Mouse (Mus musculus) layer of hippocampus, adult 9-11 months (tissue): ENCODE measurements around the gene Olfr799.

Experiments
- DNase-seq: peaks from one replicate; pipeline ENCODE4 v3.0.0; 2022

Gene Olfr799

DNA sequence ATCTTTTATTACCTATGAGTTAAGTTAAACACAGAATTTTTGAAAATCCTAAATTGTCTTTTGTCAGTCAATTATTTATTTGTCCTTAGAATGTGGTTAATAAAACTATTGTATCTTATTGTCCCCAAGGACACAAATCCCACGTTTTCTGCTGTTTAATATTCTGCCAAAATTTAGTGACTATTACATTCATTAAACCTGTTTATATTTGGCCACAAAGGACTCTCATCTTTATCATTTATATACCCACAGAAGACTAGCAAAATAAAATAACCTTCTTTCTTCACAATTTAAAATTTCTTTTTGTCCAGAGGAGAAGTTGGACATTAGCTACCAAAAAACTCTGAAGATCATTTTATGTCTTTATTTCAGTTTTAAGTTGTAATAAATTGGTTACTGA is at the start of gene Olfr799:
Gene Olfr799, plus strand, starts transcription at position 301 of the 400 bp plus-strand sequence.
- DNase-seq = no peak

- DNase-seq = no peak
Observed at GRCm38 (mm10) chr10:129612470-129612869, 24.8 kb upstream of the Olfr799 start, which contains the start of gene Olfr796. Olfr796 (minus strand) TSS chr10:129612570.

- DNase-seq = no peak
Observed at GRCm38 (mm10) chr10:129621724-129622123, 15.6 kb upstream of the Olfr799 start.

DNA sequence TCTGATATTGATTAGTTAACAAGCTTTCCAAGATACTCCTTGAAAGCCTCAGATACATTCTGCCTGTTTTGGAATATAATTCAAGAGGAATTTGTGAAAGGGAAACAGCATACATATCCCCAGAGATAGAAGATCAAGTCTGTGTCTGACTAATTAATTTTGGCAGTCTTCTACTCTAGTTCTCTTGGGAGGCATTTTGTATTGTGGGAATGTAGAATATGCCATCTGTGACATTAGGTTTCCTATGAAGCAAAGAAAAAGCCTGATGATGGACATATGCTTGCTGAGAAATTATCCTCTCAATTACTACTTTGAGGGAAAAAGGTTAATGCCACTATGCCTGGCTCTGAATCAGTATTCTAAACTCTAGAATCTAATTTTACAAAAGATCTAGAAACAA is 14.0 kb upstream of the Olfr799 start:
- no peak for DNase-seq

DNA sequence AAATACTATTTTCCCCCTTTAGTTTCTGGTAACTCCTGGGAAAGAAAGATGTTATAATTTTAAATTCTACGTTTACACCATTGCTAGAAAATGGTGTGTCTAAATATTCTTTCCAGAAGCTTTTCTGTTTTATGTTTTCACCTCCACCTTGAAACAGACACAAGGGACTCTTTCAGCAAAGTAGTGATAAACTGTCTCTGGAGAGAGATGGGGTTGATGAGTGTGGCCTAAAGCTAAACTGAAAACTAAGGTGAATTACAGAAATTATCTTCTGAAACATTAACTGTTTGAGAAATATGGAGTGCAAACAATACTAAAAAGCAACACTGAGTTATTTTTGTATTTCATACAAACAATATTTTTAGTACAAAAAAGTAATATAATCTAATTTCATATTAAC is 9.4 kb upstream of the Olfr799 start, which contains the start of gene Olfr798:
Gene Olfr798, minus strand, starts transcription at position 101 of the 400 bp plus-strand sequence.
- DNase-seq = no peak

DNA sequence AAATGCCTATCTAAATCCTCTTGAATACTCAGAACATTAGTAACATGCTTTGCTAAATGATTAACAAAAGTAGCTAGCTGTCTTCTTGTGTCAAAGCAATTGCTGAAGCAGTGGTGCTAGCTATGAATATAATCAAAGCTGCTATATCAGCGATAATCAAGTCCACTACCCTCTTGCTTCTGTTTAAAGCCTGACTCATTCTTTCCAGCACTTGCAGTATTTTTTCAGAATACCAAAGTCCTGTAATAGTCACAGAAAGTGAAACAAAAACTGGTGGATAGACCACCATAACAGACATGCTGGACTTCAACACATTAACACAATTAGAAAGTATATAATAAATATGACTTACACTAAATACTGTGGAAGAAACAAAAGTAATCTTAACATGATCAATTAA is 14.5 kb downstream of the Olfr799 start:
- DNase-seq = no peak

GRCm38 (mm10) chr10:129657394-129657793 is 20.1 kb downstream of the Olfr799 start, which contains the start of gene Olfr800:
Olfr800 (plus strand) TSS chr10:129657694.
- no peak for DNase-seq

DNA sequence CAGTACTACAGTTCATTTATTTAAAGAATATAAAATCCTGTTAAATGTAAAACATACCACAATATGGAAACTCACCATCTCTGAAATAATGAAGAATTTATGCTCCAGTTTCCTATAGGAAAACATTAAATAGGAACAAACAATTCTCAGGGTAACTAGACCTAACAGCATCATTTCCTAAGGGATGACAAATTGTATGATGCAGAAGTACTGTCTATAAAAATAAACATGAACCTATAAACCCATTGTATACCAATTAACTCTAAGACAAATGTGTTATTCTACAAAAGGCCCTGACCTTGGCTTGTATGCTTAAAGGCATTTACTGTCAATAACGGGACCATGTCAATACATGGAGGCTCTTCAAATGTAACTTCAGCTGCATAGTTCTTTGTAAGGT is 36.5 kb downstream of the Olfr799 start, which contains the start of gene Olfr801:
Gene Olfr801, minus strand, starts transcription at position 101 of the 400 bp plus-strand sequence.
- no peak for DNase-seq

DNA sequence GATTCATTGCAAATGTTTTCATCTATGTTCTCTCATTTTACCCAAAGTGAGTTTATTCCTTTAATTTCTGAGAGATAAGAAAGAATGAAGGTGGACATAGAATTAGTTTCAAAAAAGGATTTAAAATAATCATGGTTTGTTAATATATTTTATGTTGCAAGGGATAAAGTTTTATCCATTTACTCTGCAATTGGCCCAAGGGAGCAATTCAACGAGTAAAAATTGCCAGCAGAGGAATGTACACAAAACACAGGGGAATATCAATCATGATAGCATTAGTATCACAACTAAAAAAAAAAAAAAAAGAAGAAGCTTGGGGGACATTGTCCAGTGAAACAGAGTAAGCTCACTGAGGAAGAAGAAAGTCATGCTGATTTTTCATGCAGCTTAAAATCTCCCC is 50.8 kb downstream of the Olfr799 start, which contains the start of gene Olfr802:
Gene Olfr802, minus strand, starts transcription at position 101 of the 400 bp plus-strand sequence.
- DNase-seq = no peak

- DNase-seq = no peak
Observed at GRCm38 (mm10) chr10:129694186-129694585, 56.9 kb downstream of the Olfr799 start, which contains the start of gene Olfr803. Olfr803 (minus strand) TSS chr10:129694286.
